Mouse (Mus musculus): ENCODE data around the gene Gm49354. TPM values are rescaled to one million over a fixed set of nuclear protein-coding genes. Genes with fewer than 3 reads are reported as not detected.
A peak's percentile ranks its signal among the peaks of the same experiment; 100 is the strongest.
"Not testable (repeated sequence)": the region's sequence is repeated elsewhere in the genome, so short reads cannot be mapped to it uniquely, and the experiment has no call there.

The Gm49354 gene
- polyA plus RNA-seq, 1 experiment from 2014 or later: not detected

GRCm38 (mm10) chr13:59728378-59729093 is 53.5 kb downstream of the Gm49354 start:
- Histone ChIP-seq H3K9me3 (ENCODE audit: control insufficient read depth, low read length) (no peaks in the 10 kb centered on the region), H3K4me1 (replicated peaks; ENCODE audit: control insufficient read depth, insufficient read depth, low read length) (peaks cover 7% of the 10 kb centered on the region), H3K9ac (ENCODE audit: low read length) (peak overlapping the region; percentile 31; the same call in 1 of the 2 replicates), H3K4me3 (ENCODE audit: low read length) (no peak overlapping the region), H3K27ac (ENCODE audit: low read length) (no peak overlapping the region), H3K27me3 (ENCODE audit: control insufficient read depth, insufficient read depth, low read depth, low read length) (no peaks in the 10 kb centered on the region), H3K36me3 (ENCODE audit: control insufficient read depth, insufficient read depth, low read length) (no peaks in the 10 kb centered on the region), H3K4me2 (ENCODE audit: low read depth, low read length) (no peak overlapping the region)
- 16% methylated on average over 7 of the region's 7 CpGs for WGBS
- ATAC-seq (ENCODE audit: low read depth): peak; percentile 87

GRCm38 (mm10) chr13:59726139-59726867 is 55.7 kb downstream of the Gm49354 start:
- H3K4me2 ChIP-seq (ENCODE audit: low read depth, low read length): peak overlapping the region; percentile 12
- H3K9me3 ChIP-seq (ENCODE audit: control insufficient read depth, low read length): no peaks in the 10 kb centered on the region
- no peak overlapping the region for H3K27ac ChIP-seq (ENCODE audit: low read length)
- 25% methylated on average over 29 of the region's 29 CpGs for WGBS
- H3K4me3 ChIP-seq (ENCODE audit: low read length): no peak overlapping the region
- peaks cover 7% of the 10 kb centered on the region for H3K4me1 ChIP-seq (replicated peaks; ENCODE audit: control insufficient read depth, insufficient read depth, low read length)
- H3K9ac ChIP-seq (ENCODE audit: low read length): no peak overlapping the region
- H3K36me3 ChIP-seq (ENCODE audit: control insufficient read depth, insufficient read depth, low read length): no peaks in the 10 kb centered on the region
- H3K27me3 ChIP-seq (ENCODE audit: control insufficient read depth, insufficient read depth, low read depth, low read length): no peaks in the 10 kb centered on the region
- no peak for ATAC-seq (ENCODE audit: low read depth)

- H3K4me1 ChIP-seq (replicated peaks; ENCODE audit: control insufficient read depth, insufficient read depth, low read length); H3K9me3 ChIP-seq (ENCODE audit: control insufficient read depth, low read length); H3K4me2 ChIP-seq (ENCODE audit: low read depth, low read length); H3K9ac ChIP-seq (ENCODE audit: low read length); H3K27me3 ChIP-seq (ENCODE audit: control insufficient read depth, insufficient read depth, low read depth, low read length); H3K27ac ChIP-seq (ENCODE audit: low read length); H3K36me3 ChIP-seq (ENCODE audit: control insufficient read depth, insufficient read depth, low read length); ATAC-seq (ENCODE audit: low read depth); H3K4me3 ChIP-seq (ENCODE audit: low read length): not testable (repeated sequence)
- 79% methylated on average over 1 of the region's 1 CpGs for WGBS
Observed at GRCm38 (mm10) chr13:59722089-59722488, 60.0 kb downstream of the Gm49354 start.

- no peak overlapping the region for H3K9ac ChIP-seq (ENCODE audit: low read length)
- 89% methylated on average over 1 of the region's 1 CpGs for WGBS
- peak overlapping the region; percentile 2; the same call in 1 of the 2 replicates for H3K27ac ChIP-seq (ENCODE audit: low read length)
- no peak overlapping the region for H3K4me3 ChIP-seq (ENCODE audit: low read length)
- H3K4me2 ChIP-seq (ENCODE audit: low read depth, low read length): no peak overlapping the region
- ATAC-seq (ENCODE audit: low read depth): no peak
- no peaks in the 10 kb centered on the region for H3K9me3 ChIP-seq (ENCODE audit: control insufficient read depth, low read length)
- peaks cover 5% of the 10 kb centered on the region for H3K4me1 ChIP-seq (replicated peaks; ENCODE audit: control insufficient read depth, insufficient read depth, low read length)
- H3K27me3 ChIP-seq (ENCODE audit: control insufficient read depth, insufficient read depth, low read depth, low read length): no peaks in the 10 kb centered on the region
- H3K36me3 ChIP-seq (ENCODE audit: control insufficient read depth, insufficient read depth, low read length): no peaks in the 10 kb centered on the region
Observed at GRCm38 (mm10) chr13:59719475-59719874, 62.6 kb downstream of the Gm49354 start.

GRCm38 (mm10) chr13:59718857-59719440 is 63.1 kb downstream of the Gm49354 start:
- H3K27ac ChIP-seq (ENCODE audit: low read length): peak overlapping the region; percentile 2; the same call in 1 of the 2 replicates
- 20% methylated on average over 6 of the region's 6 CpGs for WGBS
- not testable (repeated sequence) for H3K36me3 ChIP-seq (ENCODE audit: control insufficient read depth, insufficient read depth, low read length); H3K9ac ChIP-seq (ENCODE audit: low read length); H3K4me1 ChIP-seq (replicated peaks; ENCODE audit: control insufficient read depth, insufficient read depth, low read length); H3K4me3 ChIP-seq (ENCODE audit: low read length); H3K9me3 ChIP-seq (ENCODE audit: control insufficient read depth, low read length); H3K4me2 ChIP-seq (ENCODE audit: low read depth, low read length); H3K27me3 ChIP-seq (ENCODE audit: control insufficient read depth, insufficient read depth, low read depth, low read length)
- ATAC-seq (ENCODE audit: low read depth): peak; percentile 83

GRCm38 (mm10) chr13:59713710-59714109 is 68.3 kb downstream of the Gm49354 start:
- Histone ChIP-seq H3K27ac (ENCODE audit: low read length) (no peak overlapping the region), H3K9ac (ENCODE audit: low read length) (no peak overlapping the region), H3K4me1 (replicated peaks; ENCODE audit: control insufficient read depth, insufficient read depth, low read length) (no peaks in the 10 kb centered on the region), H3K27me3 (ENCODE audit: control insufficient read depth, insufficient read depth, low read depth, low read length) (no peaks in the 10 kb centered on the region), H3K4me2 (ENCODE audit: low read depth, low read length) (no peak overlapping the region), H3K4me3 (ENCODE audit: low read length) (no peak overlapping the region), H3K9me3 (ENCODE audit: control insufficient read depth, low read length) (no peaks in the 10 kb centered on the region), H3K36me3 (ENCODE audit: control insufficient read depth, insufficient read depth, low read length) (no peaks in the 10 kb centered on the region)
- no peak for ATAC-seq (ENCODE audit: low read depth)
- 34% methylated on average over 3 of the region's 3 CpGs for WGBS

- not testable (repeated sequence) for H3K9me3 ChIP-seq (ENCODE audit: control insufficient read depth, low read length); H3K36me3 ChIP-seq (ENCODE audit: control insufficient read depth, insufficient read depth, low read length); H3K27ac ChIP-seq (ENCODE audit: low read length); ATAC-seq (ENCODE audit: low read depth); H3K4me1 ChIP-seq (replicated peaks; ENCODE audit: control insufficient read depth, insufficient read depth, low read length); H3K4me2 ChIP-seq (ENCODE audit: low read depth, low read length); H3K4me3 ChIP-seq (ENCODE audit: low read length); H3K27me3 ChIP-seq (ENCODE audit: control insufficient read depth, insufficient read depth, low read depth, low read length); H3K9ac ChIP-seq (ENCODE audit: low read length)
- 64% methylated on average over 3 of the region's 3 CpGs for WGBS
Observed at GRCm38 (mm10) chr13:59711984-59712383, 70.1 kb downstream of the Gm49354 start, which contains the start of gene Spata31d1b. Gene Spata31d1b (plus strand): TSS chr13:59712284.

GRCm38 (mm10) chr13:59710230-59710629 is 71.8 kb downstream of the Gm49354 start, which contains the start of gene Spata31d1a:
Gene Spata31d1a (minus strand): TSS chr13:59710330.
- ATAC-seq (ENCODE audit: low read depth): no peak

More at GRCm38 (mm10) chr13:59710230-59710629, 71.8 kb downstream of the Gm49354 start, which contains the start of gene Spata31d1a:
- 85% methylated on average over 15 of the region's 15 CpGs for WGBS
- H3K9ac ChIP-seq (ENCODE audit: low read length): no peak within 1 kb of the TSS
- H3K9me3 ChIP-seq (ENCODE audit: control insufficient read depth, low read length): no peaks in the 10 kb centered on the region
- no peaks in the 10 kb centered on the region for H3K27me3 ChIP-seq (ENCODE audit: control insufficient read depth, insufficient read depth, low read depth, low read length)
- no peak within 1 kb of the TSS for H3K4me2 ChIP-seq (ENCODE audit: low read depth, low read length)
- H3K36me3 ChIP-seq (ENCODE audit: control insufficient read depth, insufficient read depth, low read length): no peaks in the 10 kb centered on the region
- no peaks in the 10 kb centered on the region for H3K4me1 ChIP-seq (replicated peaks; ENCODE audit: control insufficient read depth, insufficient read depth, low read length)
- H3K27ac ChIP-seq (ENCODE audit: low read length): no peak within 1 kb of the TSS
- no peak within 1 kb of the TSS for H3K4me3 ChIP-seq (ENCODE audit: low read length)

All from lung, embryonic 16.5 days (tissue).